In the genomic region with DNA sequence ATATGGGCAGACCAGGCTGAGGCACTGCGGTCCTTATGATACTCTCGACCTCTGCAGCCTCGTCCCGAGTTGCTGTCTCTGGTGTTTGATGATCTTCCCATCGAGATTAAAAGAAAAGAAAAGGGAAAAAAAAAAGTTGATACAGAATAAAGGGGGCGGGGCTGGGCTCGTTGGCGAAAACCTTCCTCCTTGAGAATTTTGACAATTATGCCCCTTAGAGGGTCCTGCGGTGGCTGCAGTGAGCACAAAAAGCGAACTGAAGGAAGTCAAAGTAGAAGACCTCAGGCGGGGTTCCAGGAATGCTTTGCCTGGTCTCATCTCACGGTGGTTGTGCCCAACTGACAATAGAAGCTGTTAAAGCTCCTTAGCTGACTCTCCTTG, we compare ENCODE assay signal across 9 mouse cellular contexts. TPM values are rescaled to one million over a fixed set of nuclear protein-coding genes. Genes with fewer than 3 reads are reported as not detected.
DNase-seq lines count a peak whose midpoint lies in the region; ATAC-seq and TF ChIP-seq lines count a peak whose summit lies in the region.
"Had no signal": no experiment of that assay in that cellular context is flagged by ENCODE, and none has a peak within 500 bp of the region (broad histone marks: within the 10 kb centered on the region; RNA-seq: fewer than 3 reads in every experiment).

No protein-coding gene starts in this region.

- no peaks in the 10 kb centered on the region for H3K27me3 ChIP-seq in lung, postnatal 0 days (replicated peaks; ENCODE audit: insufficient read depth, low read length)
- no peaks in the 10 kb centered on the region for H3K27me3 ChIP-seq in intestine, postnatal 0 days (replicated peaks; ENCODE audit: control insufficient read depth, insufficient read depth, low read length)
- H3K27me3 ChIP-seq in neural tube, embryonic 15.5 days (replicated peaks): no peaks in the 10 kb centered on the region

- peak overlapping the region; percentile 86 for H3K4me3 ChIP-seq in lung, postnatal 0 days (ENCODE audit: low read depth, low read length)
- peak overlapping the region; percentile 75 for H3K4me3 ChIP-seq in embryonic fibroblast, embryonic 13.5 days (ENCODE audit: insufficient read depth, low read length)
- peak overlapping the region; percentile 81 for H3K4me3 ChIP-seq in intestine, postnatal 0 days (ENCODE audit: low read depth, low read length)
- H3K4me3 ChIP-seq in neural tube, embryonic 15.5 days (replicated peaks): peak overlapping the region; percentile 65

- H3K9me3 ChIP-seq in lung, postnatal 0 days (ENCODE audit: low read length): no peaks in the 10 kb centered on the region
- H3K9me3 ChIP-seq in intestine, postnatal 0 days (ENCODE audit: control insufficient read depth): no peaks in the 10 kb centered on the region
- H3K9me3 ChIP-seq in neural tube, embryonic 15.5 days (replicated peaks): no peaks in the 10 kb centered on the region

- DNase-seq in lung, postnatal 0 days (ENCODE audit: low spot score): no peak
- DNase-seq in lung, adult 18-20 months: no peak
- no peak for DNase-seq in gastrocnemius, adult 18-20 months (ENCODE audit: low spot score)
- DNase-seq in cerebellum, adult 8-10 months: no peak
- no peak for DNase-seq in cerebellum, adult 9-11 months

- ATAC-seq in lung, postnatal 0 days: no peak
- ATAC-seq in intestine, postnatal 0 days: no peak
- ATAC-seq in neural tube, embryonic 15.5 days (ENCODE audit: low FRiP score): no peak

- no peak for TF ChIP-seq EP300 in lung, postnatal 0 days (IDR thresholded peaks at IDR 0.05)

- H3K4me1 ChIP-seq in lung, postnatal 0 days (ENCODE audit: insufficient read depth, low read depth, low read length): peaks cover 18% of the 10 kb centered on the region; the same call in 1 of the 2 replicates
- peaks cover 3% of the 10 kb centered on the region; the same call in 1 of the 2 replicates for H3K4me1 ChIP-seq in embryonic fibroblast, embryonic 13.5 days (ENCODE audit: control insufficient read depth, insufficient read depth, low read length)
- peaks cover 5% of the 10 kb centered on the region; the same call in 1 of the 2 replicates for H3K4me1 ChIP-seq in intestine, postnatal 0 days (replicated peaks; ENCODE audit: control insufficient read depth, insufficient read depth, low read length)
- peaks cover 48% of the 10 kb centered on the region for H3K4me1 ChIP-seq in neural tube, embryonic 15.5 days

- no peak for TF ChIP-seq POLR2A in embryonic fibroblast, embryonic 13.5 days (IDR thresholded peaks at IDR 0.05; ENCODE audit: low read depth, low read length)

- H3K36me3 ChIP-seq in lung, postnatal 0 days (ENCODE audit: insufficient read depth, low read length): 0 out of 2 replicates have a peak, but pooled peaks cover 4% of the 10 kb centered on the region
- peaks cover 14% of the 10 kb centered on the region; the same call in 1 of the 2 replicates for H3K36me3 ChIP-seq in intestine, postnatal 0 days (ENCODE audit: control insufficient read depth, insufficient read depth)
- peaks cover 15% of the 10 kb centered on the region for H3K36me3 ChIP-seq in neural tube, embryonic 15.5 days

- peak overlapping the region; percentile 76 for H3K9ac ChIP-seq in lung, postnatal 0 days (replicated peaks; ENCODE audit: low read depth)
- peak overlapping the region; percentile 83 for H3K9ac ChIP-seq in intestine, postnatal 0 days (ENCODE audit: low read depth, low read length)
- peak overlapping the region; percentile 87 for H3K9ac ChIP-seq in neural tube, embryonic 15.5 days (replicated peaks)

- H3K27ac ChIP-seq in lung, postnatal 0 days (ENCODE audit: low read length): peak overlapping the region; percentile 96
- H3K27ac ChIP-seq in embryonic fibroblast, embryonic 13.5 days (ENCODE audit: insufficient read depth, low read length): peak overlapping the region; percentile 96; the same call in 1 of the 2 replicates
- H3K27ac ChIP-seq in intestine, postnatal 0 days (ENCODE audit: low read depth, low read length): peak overlapping the region; percentile 90
- H3K27ac ChIP-seq in neural tube, embryonic 15.5 days (replicated peaks): peak overlapping the region; percentile 99

- no peak for TF ChIP-seq CTCF in lung, postnatal 0 days (IDR thresholded peaks at IDR 0.05)
- TF ChIP-seq CTCF in embryonic fibroblast, embryonic 13.5 days (IDR thresholded peaks at IDR 0.05; ENCODE audit: borderline replicate concordance, insufficient read depth, low read length): no peak
- TF ChIP-seq CTCF in intestine, postnatal 0 days (IDR thresholded peaks at IDR 0.05; ENCODE audit: low read depth): no peak

- 2% methylated on average over 12 of the region's 12 CpGs for WGBS in lung, postnatal 0 days
- 2% methylated on average over 12 of the region's 12 CpGs for WGBS in intestine, postnatal 0 days
- WGBS in neural tube, embryonic 15.5 days: under 1% methylated on average over 12 of the region's 12 CpGs

- H3K4me2 ChIP-seq in lung, postnatal 0 days (replicated peaks; ENCODE audit: low read depth, low read length): peak overlapping the region; percentile 96
- peak overlapping the region; percentile 98 for H3K4me2 ChIP-seq in intestine, postnatal 0 days (replicated peaks; ENCODE audit: low read depth)
- H3K4me2 ChIP-seq in neural tube, embryonic 15.5 days: peak overlapping the region; percentile 70

RNA-seq across cellular contexts. Expression of a gene that starts 0.9 kb away (rescaled TPM):
- 20.8 and 22.2 TPM in 2 replicates for polyA plus RNA-seq in lung, postnatal 0 days (2015; fragmentation: Nextera tagmentation; extraction: Ambion mirVana)
- polyA plus RNA-seq in embryonic fibroblast, embryonic 13.5 days (2011; ENCODE audit: insufficient read length, low read depth, missing spikeins): 21.6 and 30.6 TPM in 2 replicates
- polyA plus RNA-seq in intestine, postnatal 0 days (2015; fragmentation: Nextera tagmentation; extraction: Ambion mirVana): 68.7 and 77.6 TPM in 2 replicates
- polyA plus RNA-seq in neural tube, embryonic 15.5 days (2015; fragmentation: Nextera tagmentation; extraction: Ambion mirVana): 33.5 and 41.7 TPM in 2 replicates
- 10 to 100 TPM; 23.6 to 25.5 TPM for total RNA-seq in gastrocnemius, adult 18-20 months (2021)

RNA-seq across cellular contexts. Expression of a gene that starts 1.0 kb away (rescaled TPM):
- polyA plus RNA-seq in lung, postnatal 0 days (2015; fragmentation: Nextera tagmentation; extraction: Ambion mirVana): 12.3 and 12.4 TPM in 2 replicates
- polyA plus RNA-seq in embryonic fibroblast, embryonic 13.5 days (2011; ENCODE audit: insufficient read length, low read depth, missing spikeins): 16.7 and 18.3 TPM in 2 replicates
- 13.5 and 14.0 TPM in 2 replicates for polyA plus RNA-seq in intestine, postnatal 0 days (2015; fragmentation: Nextera tagmentation; extraction: Ambion mirVana)
- 146 and 156 TPM in 2 replicates for polyA plus RNA-seq in neural tube, embryonic 15.5 days (2015; fragmentation: Nextera tagmentation; extraction: Ambion mirVana)
- 10 to 100 TPM; 12.4 to 13.3 TPM for total RNA-seq in gastrocnemius, adult 18-20 months (2021)

RNA-seq across cellular contexts. Expression of a gene that starts 18.2 kb away (rescaled TPM):
- not detected in 2 replicates for polyA plus RNA-seq in lung, postnatal 0 days (2015; fragmentation: Nextera tagmentation; extraction: Ambion mirVana)
- not detected in 2 replicates for polyA plus RNA-seq in embryonic fibroblast, embryonic 13.5 days (2011; ENCODE audit: insufficient read length, low read depth, missing spikeins)
- not detected in 2 replicates for polyA plus RNA-seq in intestine, postnatal 0 days (2015; fragmentation: Nextera tagmentation; extraction: Ambion mirVana)
- 0.06 TPM in 1 of 2 replicates, not detected in the other for polyA plus RNA-seq in neural tube, embryonic 15.5 days (2015; fragmentation: Nextera tagmentation; extraction: Ambion mirVana)
- not detected for total RNA-seq in gastrocnemius, adult 18-20 months (2021)
- total RNA-seq: common myeloid progenitor, adult 5-6 weeks had no signal
